Mouse (Mus musculus) spleen, adult 2 months (tissue): ENCODE data around the gene Rab31. TPM values are rescaled to one million over a fixed set of nuclear protein-coding genes. Genes with fewer than 3 reads are reported as not detected.

Experiments
- DNase-seq, 2 experiments: peaks; one replicate each; pipeline versions ENCODE4 v3.0.0 to v3.0.0-alpha.2; 2012 to 2021; ENCODE audit warnings: low spot score in 2 of 2, low read depth in 1 of 2
- H3K27ac ChIP-seq: fragments of 200-500 bp; 2 replicates; pipeline ENCODE4 v1.5.1; 2012; ENCODE audit warnings: low read length, inconsistent platforms; ENCODE audit not compliant: insufficient read depth
- H3K27me3 ChIP-seq: fragments of 200-500 bp; 2 replicates; pipeline ENCODE4 v1.6.1; 2012; ENCODE audit warnings: mild to moderate bottlenecking, moderate library complexity, low read length, inconsistent platforms; ENCODE audit not compliant: control insufficient read depth, insufficient read depth
- H3K36me3 ChIP-seq: fragments of 200-500 bp; 2 replicates; pipeline ENCODE4 v1.6.1; 2012; ENCODE audit warnings: mild to moderate bottlenecking, low read length, inconsistent platforms; ENCODE audit not compliant: control insufficient read depth, insufficient read depth
- H3K4me1 ChIP-seq: fragments of 200-500 bp; 2 replicates; pipeline ENCODE4 v1.6.1; 2011; ENCODE audit warnings: inconsistent platforms; ENCODE audit not compliant: control insufficient read depth, insufficient read depth, insufficient read length
- H3K4me3 ChIP-seq: fragments of 200-500 bp; 2 replicates; pipeline ENCODE4 v1.5.1; 2011; ENCODE audit warnings: mild to moderate bottlenecking, inconsistent platforms; ENCODE audit not compliant: insufficient read depth, insufficient read length; ENCODE audit errors: extremely low read depth
- CTCF ChIP-seq: fragments of 200-500 bp; IDR thresholded peaks from 2 replicates; pipeline ENCODE4 v1.5.1; 2011; ENCODE audit warnings: mild to moderate bottlenecking, inconsistent platforms; ENCODE audit not compliant: insufficient read depth, insufficient read length, insufficient replicate concordance; ENCODE audit errors: extremely low read depth
- POLR2A ChIP-seq: fragments of 200-500 bp; IDR thresholded peaks from 2 replicates; pipeline ENCODE4 v1.6.1; 2011; ENCODE audit warnings: low read depth, low read length, inconsistent platforms
- WGBS: fragments of 180-500 bp; shearing (Covaris S2); methylation state at CpG from one replicate; pipeline ENCODE4 v1.1.7; 2018; 5-methylcytosine and 5-hydroxymethylcytosine counted together
- polyA plus RNA-seq: library from polyadenylated mRNA; depleted of rRNA; stranded (reverse); fragments of >200 nt; gene quantifications from 2 replicates; pipeline ENCODE4 v1.2.3, GENCODE M21; 2012

Gene Rab31
- polyA plus RNA-seq, 1 experiment = 12.3 TPM

DNA sequence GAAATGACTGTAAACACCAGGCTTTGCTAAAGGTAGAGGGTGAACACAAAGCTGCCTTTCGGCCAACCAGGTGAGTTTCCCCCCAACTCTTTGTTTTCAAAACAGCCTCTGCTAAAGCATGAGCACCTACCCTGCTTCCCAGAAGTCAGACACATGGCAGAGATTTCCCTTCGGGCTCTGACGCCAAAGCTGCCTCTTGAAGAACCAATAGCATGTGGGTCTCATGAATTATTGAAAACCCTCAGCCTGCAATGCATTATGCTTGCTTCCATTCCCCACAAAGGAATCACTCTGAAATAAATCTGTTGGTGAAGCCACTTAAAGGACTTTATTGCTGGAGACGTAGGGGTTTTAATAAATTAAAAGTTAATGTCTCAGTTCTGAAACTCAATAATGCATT, 72.5 kb downstream of the Rab31 start:
- Histone ChIP-seq H3K4me1 (no peaks in the 10 kb centered on the region), H3K27me3 (no peaks in the 10 kb centered on the region), H3K4me3 (no peak overlapping the region), H3K36me3 (no peaks in the 10 kb centered on the region), H3K27ac (no peak overlapping the region)
- no peak for TF ChIP-seq POLR2A
- TF ChIP-seq CTCF = no peak
- 92% methylated on average over 4 of the region's 4 CpGs for WGBS
- DNase-seq = no peak

DNA sequence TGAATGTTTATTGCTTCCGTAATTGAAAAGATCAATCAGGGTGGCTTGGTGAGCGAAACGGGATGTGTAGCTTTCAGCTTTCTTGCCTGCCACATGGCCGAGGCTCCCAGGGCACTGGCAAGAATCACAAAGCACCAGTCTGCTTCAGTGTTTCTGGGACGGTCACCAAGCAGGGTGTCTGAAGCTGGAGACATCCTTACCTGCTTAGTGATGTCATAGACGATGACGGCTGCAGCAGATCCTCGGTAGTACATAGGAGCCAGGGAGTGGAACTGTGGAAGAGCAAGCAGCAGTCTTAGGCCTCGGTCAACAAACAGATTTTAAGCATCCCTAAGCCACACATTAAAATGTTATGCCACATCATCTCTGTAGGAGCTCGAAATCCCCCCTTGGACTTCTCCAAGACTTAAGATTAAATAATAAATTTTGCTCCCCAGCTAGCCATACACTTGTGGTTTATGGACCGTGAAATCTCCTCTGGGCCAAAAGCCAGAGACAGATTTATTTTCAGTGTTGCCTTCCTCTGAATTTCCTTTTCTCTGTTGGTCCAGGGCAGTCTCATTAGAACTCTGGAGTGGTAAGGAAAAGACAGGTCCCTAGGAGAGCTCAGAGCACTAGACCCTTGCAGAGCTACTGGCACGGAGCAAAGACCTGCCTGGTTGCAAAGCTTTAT, 74.6 kb downstream of the Rab31 start:
- Histone ChIP-seq H3K4me3 (no peak overlapping the region), H3K36me3 (no peaks in the 10 kb centered on the region), H3K4me1 (no peaks in the 10 kb centered on the region), H3K27ac (no peak overlapping the region), H3K27me3 (no peaks in the 10 kb centered on the region)
- 88% methylated on average over 12 of the region's 12 CpGs for WGBS
- DNase-seq = no peak
- no peak for TF ChIP-seq POLR2A
- TF ChIP-seq CTCF = no peak

DNA sequence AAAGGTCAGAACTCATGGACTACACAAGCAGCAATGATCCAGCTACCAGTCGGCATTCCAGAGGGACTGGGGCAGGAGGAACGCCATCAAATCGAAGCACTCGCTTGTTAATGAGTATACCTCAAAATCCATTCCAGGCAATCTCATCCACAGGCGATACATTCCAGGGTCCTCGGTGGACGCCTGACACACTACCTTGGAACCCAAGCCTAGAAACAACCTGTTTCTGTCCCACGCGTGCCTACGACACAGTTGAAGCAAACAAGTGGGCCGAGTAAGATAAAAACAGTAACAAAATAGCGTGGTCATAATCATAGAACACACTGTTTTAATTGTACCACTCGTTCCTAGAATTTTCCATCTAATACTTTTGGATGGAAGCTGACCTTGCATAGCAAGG, 75.6 kb downstream of the Rab31 start:
- no peak overlapping the region for H3K4me3 ChIP-seq
- DNase-seq = no peak
- TF ChIP-seq POLR2A (no peak), CTCF (no peak)
- H3K4me1 ChIP-seq = no peaks in the 10 kb centered on the region
- 96% methylated on average over 13 of the region's 13 CpGs for WGBS
- H3K36me3 ChIP-seq = no peaks in the 10 kb centered on the region
- no peaks in the 10 kb centered on the region for H3K27me3 ChIP-seq
- no peak overlapping the region for H3K27ac ChIP-seq

DNA sequence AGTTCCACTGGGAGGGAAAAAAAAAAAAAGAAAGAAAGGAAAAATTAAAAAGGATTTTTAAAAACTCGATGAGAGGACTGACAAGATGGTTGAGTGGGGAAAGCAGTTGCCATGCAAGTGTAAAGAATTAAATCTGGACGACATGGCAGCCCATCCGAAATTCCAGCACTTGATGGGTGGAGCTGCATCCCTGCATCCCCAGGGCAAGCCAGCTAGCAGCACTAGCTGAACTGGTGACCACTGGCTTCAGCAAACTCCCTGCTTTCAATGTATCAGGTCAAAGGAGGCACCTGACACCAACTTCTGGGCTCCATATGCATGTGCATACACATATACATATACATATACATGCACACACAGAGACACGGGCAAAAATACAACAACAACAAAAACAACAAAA, 80.3 kb downstream of the Rab31 start:
- Histone ChIP-seq H3K27ac (no peak overlapping the region), H3K4me1 (no peaks in the 10 kb centered on the region), H3K36me3 (no peaks in the 10 kb centered on the region), H3K4me3 (no peak overlapping the region), H3K27me3 (no peaks in the 10 kb centered on the region)
- TF ChIP-seq POLR2A (no peak), CTCF (no peak)
- no peak for DNase-seq
- WGBS = 89% methylated on average over 4 of the region's 4 CpGs

DNA sequence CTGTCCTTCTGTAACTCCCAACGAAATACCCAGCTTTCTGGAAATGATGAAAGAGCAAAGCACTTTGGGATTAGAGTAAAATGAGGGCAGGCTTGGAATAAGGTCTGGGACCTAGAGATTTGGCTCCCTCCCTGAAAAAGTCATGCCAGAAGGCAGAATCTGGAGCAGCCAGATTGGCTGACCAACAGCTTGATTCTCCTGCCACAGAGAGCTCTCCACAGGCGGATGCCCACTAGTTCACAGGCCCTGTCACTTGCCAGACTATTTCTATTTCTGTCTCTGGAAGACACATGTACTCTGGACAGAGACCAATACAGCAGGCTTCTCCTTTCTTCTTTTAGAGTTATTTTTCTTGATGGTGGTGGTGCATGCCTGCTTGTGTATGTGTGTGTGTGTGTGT, 88.8 kb downstream of the Rab31 start:
- Histone ChIP-seq H3K27me3 (no peaks in the 10 kb centered on the region), H3K27ac (no peak overlapping the region), H3K4me3 (no peak overlapping the region), H3K4me1 (no peaks in the 10 kb centered on the region), H3K36me3 (no peaks in the 10 kb centered on the region)
- TF ChIP-seq POLR2A (no peak), CTCF (no peak)
- no peak for DNase-seq
- 75% methylated on average over 2 of the region's 2 CpGs for WGBS

DNA sequence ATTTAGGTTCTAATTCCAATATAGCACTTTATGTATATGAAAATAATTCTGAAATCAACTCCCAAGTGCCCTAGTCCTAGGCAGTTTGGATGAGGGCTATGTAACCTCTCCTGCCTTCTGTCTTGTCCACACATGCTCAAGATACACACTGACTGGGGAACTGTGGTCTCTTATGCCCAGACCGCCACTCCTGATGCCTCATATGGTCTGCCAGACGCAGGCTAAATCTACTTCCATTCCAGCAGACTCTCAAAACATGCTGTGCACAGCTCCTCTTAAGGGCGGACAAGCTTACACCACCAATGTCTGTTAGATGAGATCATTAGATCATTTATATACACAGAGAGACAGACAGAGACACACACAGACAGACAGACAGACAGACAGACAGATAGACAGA, 89.2 kb downstream of the Rab31 start:
- Histone ChIP-seq H3K27me3 (no peaks in the 10 kb centered on the region), H3K4me3 (no peak overlapping the region), H3K36me3 (no peaks in the 10 kb centered on the region), H3K27ac (no peak overlapping the region), H3K4me1 (no peaks in the 10 kb centered on the region)
- TF ChIP-seq CTCF (no peak), POLR2A (no peak)
- no peak for DNase-seq
- WGBS = 90% methylated on average over 3 of the region's 3 CpGs

DNA sequence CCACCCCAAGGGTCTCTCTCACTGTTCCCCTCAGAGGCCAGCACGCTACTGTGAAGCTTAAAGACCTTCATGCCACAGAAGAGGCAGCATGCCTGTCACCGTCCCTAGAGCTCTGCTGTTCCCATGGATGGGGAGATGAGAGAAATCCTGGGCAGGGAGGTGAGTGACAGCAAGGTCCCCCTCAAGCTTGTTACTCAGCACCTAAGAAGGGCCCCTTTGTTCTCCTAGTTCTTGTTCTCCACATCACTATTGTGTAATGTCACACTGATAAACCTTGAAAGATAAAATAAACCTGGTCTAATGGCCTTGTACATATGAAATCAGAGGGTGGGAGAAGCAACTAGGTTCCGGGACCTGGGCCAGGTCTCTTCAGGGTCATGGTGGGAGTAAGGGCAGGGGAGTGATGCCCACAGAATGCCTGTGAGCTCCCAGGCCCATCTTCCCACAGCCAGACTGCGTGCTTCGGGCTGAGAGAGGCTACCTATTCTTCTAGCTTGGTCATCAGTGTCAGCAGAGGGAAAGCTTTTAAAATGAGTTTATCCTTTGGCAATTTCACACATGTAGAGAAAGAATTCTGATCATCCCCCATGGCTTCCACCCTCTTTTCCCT, 90.4 kb downstream of the Rab31 start:
- H3K27ac ChIP-seq = no peak overlapping the region
- no peak for TF ChIP-seq CTCF
- TF ChIP-seq POLR2A = no peak
- H3K27me3 ChIP-seq = no peaks in the 10 kb centered on the region
- H3K4me3 ChIP-seq = no peak overlapping the region
- no peaks in the 10 kb centered on the region for H3K4me1 ChIP-seq
- H3K36me3 ChIP-seq = no peaks in the 10 kb centered on the region
- 91% methylated on average over 5 of the region's 5 CpGs for WGBS
- no peak for DNase-seq
